Mouse (Mus musculus): ENCODE results near the gene Taok3.

DNA sequence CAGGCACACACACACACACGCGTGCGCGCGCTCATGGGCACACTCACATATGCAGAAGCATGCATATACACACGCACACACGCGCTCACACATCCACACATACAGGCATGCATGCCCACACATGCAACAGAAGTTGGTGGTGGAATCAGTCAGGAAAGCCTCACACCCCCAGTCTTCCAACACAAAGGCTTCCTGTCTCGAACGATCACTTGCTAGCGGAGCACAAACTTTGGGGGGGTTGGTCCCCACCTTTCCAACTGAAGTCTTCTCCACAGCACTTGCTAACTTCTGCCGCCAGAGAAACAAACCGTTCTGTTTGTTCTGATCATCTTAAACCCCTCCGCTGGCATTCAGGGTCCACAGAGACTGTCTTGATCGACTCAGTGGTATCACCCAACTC is 10.8 kb downstream of the Taok3 start:
- TF ChIP-seq CTCF (IDR thresholded peaks at IDR 0.05; ENCODE audit: borderline replicate concordance, insufficient read depth, low read length) (no peak), POLR2A (IDR thresholded peaks at IDR 0.05; ENCODE audit: low read depth, low read length) (no peak)
